23 mouse cellular contexts compared by ENCODE assay signal in genomic region chr2:49751544-49752210, GRCm38 (mm10). TPM values are rescaled to one million over a fixed set of nuclear protein-coding genes. Genes with fewer than 3 reads are reported as not detected.
DNase-seq lines count a peak whose midpoint lies in the region; ATAC-seq and TF ChIP-seq lines count a peak whose summit lies in the region.
"Had no signal": no experiment of that assay in that cellular context is flagged by ENCODE, and none has a peak within 500 bp of the region (broad histone marks: within the 10 kb centered on the region; RNA-seq: fewer than 3 reads in every experiment).

No protein-coding gene starts in this region.

- no peaks in the 10 kb centered on the region for H3K4me1 ChIP-seq in forebrain, postnatal 0 days (ENCODE audit: insufficient read depth)
- no peaks in the 10 kb centered on the region for H3K4me1 ChIP-seq in forebrain, embryonic 11.5 days (replicated peaks; ENCODE audit: control insufficient read depth, insufficient read depth, low read length)
- H3K4me1 ChIP-seq: neural tube, embryonic 15.5 days had no signal

- no peak overlapping the region for H3K4me2 ChIP-seq in forebrain, postnatal 0 days (ENCODE audit: low read depth)
- H3K4me2 ChIP-seq in forebrain, embryonic 11.5 days (ENCODE audit: low read depth, low read length, severe bottlenecking), result no peak overlapping the region
- H3K4me2 ChIP-seq: heart, embryonic 13.5 days; liver, embryonic 11.5 days; neural tube, embryonic 15.5 days had no signal

- 51% methylated on average over 10 of the region's 10 CpGs for WGBS in forebrain, postnatal 0 days
- 79% methylated on average over 10 of the region's 10 CpGs for WGBS in forebrain, embryonic 11.5 days

- no peak overlapping the region for H3K4me3 ChIP-seq in forebrain, postnatal 0 days (ENCODE audit: low read depth, low read length)
- H3K4me3 ChIP-seq in forebrain, embryonic 11.5 days (ENCODE audit: low read depth, low read length), result no peak overlapping the region
- no peak overlapping the region for H3K4me3 ChIP-seq in layer of hippocampus, adult 2 months
- H3K4me3 ChIP-seq: embryonic facial prominence, embryonic 10.5 days; heart, embryonic 13.5 days; myocyte; neural tube, embryonic 15.5 days had no signal

- no peaks in the 10 kb centered on the region for H3K27me3 ChIP-seq in forebrain, postnatal 0 days (ENCODE audit: insufficient read depth, low read length)
- H3K27me3 ChIP-seq in forebrain, embryonic 11.5 days (ENCODE audit: control insufficient read depth, insufficient read depth, low read length), result no peaks in the 10 kb centered on the region
- H3K27me3 ChIP-seq: heart, embryonic 13.5 days; neural tube, embryonic 15.5 days had no signal

- H3K9me3 ChIP-seq in forebrain, postnatal 0 days (ENCODE audit: low read length), result no peaks in the 10 kb centered on the region
- H3K9me3 ChIP-seq in forebrain, embryonic 11.5 days (ENCODE audit: control insufficient read depth, low read length), result no peaks in the 10 kb centered on the region
- H3K9me3 ChIP-seq: embryonic facial prominence, embryonic 10.5 days; heart, embryonic 13.5 days; neural tube, embryonic 15.5 days had no signal

- peak overlapping the region; percentile 54 for H3K27ac ChIP-seq in forebrain, postnatal 0 days (ENCODE audit: low read depth, low read length)
- no peak overlapping the region for H3K27ac ChIP-seq in forebrain, embryonic 11.5 days (ENCODE audit: low read depth, low read length)
- peak overlapping the region; percentile 72 for H3K27ac ChIP-seq in layer of hippocampus, adult 2 months
- H3K27ac ChIP-seq: embryonic facial prominence, embryonic 10.5 days; heart, embryonic 13.5 days; neural tube, embryonic 15.5 days; stomach, postnatal 0 days had no signal

- ATAC-seq in forebrain, postnatal 0 days, result peak; percentile 63
- ATAC-seq in forebrain, embryonic 11.5 days (replicated peaks; ENCODE audit: low FRiP score), result no peak

- H3K9ac ChIP-seq in forebrain, postnatal 0 days, result no peak overlapping the region
- no peak overlapping the region for H3K9ac ChIP-seq in forebrain, embryonic 11.5 days (ENCODE audit: low read length)
- H3K9ac ChIP-seq: heart, embryonic 13.5 days; neural tube, embryonic 15.5 days had no signal

- H3K36me3 ChIP-seq in forebrain, postnatal 0 days (ENCODE audit: insufficient read depth), result peaks cover 57% of the 10 kb centered on the region
- peaks cover 7% of the 10 kb centered on the region; the same call in 1 of the 2 replicates for H3K36me3 ChIP-seq in forebrain, embryonic 11.5 days (ENCODE audit: control insufficient read depth, insufficient read depth, low read length)
- H3K36me3 ChIP-seq: heart, embryonic 13.5 days had no signal

- TF ChIP-seq CTCF in forebrain, postnatal 0 days (IDR thresholded peaks at IDR 0.05; ENCODE audit: low read depth), result no peak
- peak; percentile 41 for TF ChIP-seq CTCF in layer of hippocampus, adult 2 months (conservative IDR thresholded peaks at IDR 0.05)

- DNase-seq in forebrain, postnatal 0 days, result peak; percentile 53
- no peak for DNase-seq in forebrain, embryonic 11.5 days (ENCODE audit: low spot score)
- DNase-seq in layer of hippocampus, adult 2 months (ENCODE audit: low spot score in 2 of 2), result no peak
- no peak for DNase-seq in layer of hippocampus, postnatal 14 days (ENCODE audit: low spot score in 2 of 2)
- DNase-seq in right cerebral cortex, postnatal 25 days, result peak; percentile 44
- no peak for DNase-seq in right cerebral cortex, postnatal 14 days
- no peak for DNase-seq in neural tube, embryonic 10.5 days (ENCODE audit: extremely low spot score, low spot score)
- DNase-seq: adrenal gland, postnatal 36 days; gastrocnemius, postnatal 10 days; heart, adult 18-20 months; kidney, adult 8-10 months; left cerebral cortex, postnatal 4 days; lung, adult 18-20 months; lung, postnatal 14 days; right cerebral cortex, postnatal 4 days had no signal

RNA-seq across cellular contexts. Expression of gene Lypd6b, which starts 35.8 kb away (rescaled TPM):
- total RNA-seq in forebrain, postnatal 0 days (2014; rRNA removed), result 18.6 and 23.3 TPM in 2 replicates
- polyA plus RNA-seq in forebrain, postnatal 0 days (2015; fragmentation: Nextera tagmentation; extraction: Ambion mirVana), result 18.0 and 22.2 TPM in 2 replicates
- 0.92 and 2.4 TPM in 2 replicates for polyA plus RNA-seq in forebrain, embryonic 11.5 days (2014; fragmentation: Nextera tagmentation; extraction: Ambion mirVana)
- 1 to 10 TPM; 3.9 to 4.0 TPM for total RNA-seq in layer of hippocampus, adult 2 months (2021)
- 1 to 10 TPM; 5.3 to 5.8 TPM for total RNA-seq in layer of hippocampus, postnatal 14 days (2021)
- total RNA-seq: heart, postnatal 25 days; megakaryocyte-erythroid progenitor cell, adult 5-6 weeks had no signal

Comparison
In these comparisons a context has a peak if more than half of its experiments do, and no peak if none do; other contexts are left out.
1. DNase-seq: peak in forebrain, postnatal 0 days (single experiment) and right cerebral cortex, postnatal 25 days (single experiment); none in forebrain, embryonic 11.5 days (single experiment), layer of hippocampus, adult 2 months (0 of 2), layer of hippocampus, postnatal 14 days (0 of 2), right cerebral cortex, postnatal 14 days (single experiment) and neural tube, embryonic 10.5 days (single experiment).